Mouse (Mus musculus) splenic B cell, adult 2 months (primary cell): ENCODE results near the gene Gck.
A peak's percentile ranks its signal among the peaks of the same experiment; 100 is the strongest.

Source experiments
- DNase-seq: peaks from one replicate; pipeline ENCODE4 v3.0.0-alpha.2; 2011; ENCODE audit warnings: low read depth, low spot score
- H3K27me3 ChIP-seq: 2 replicates; pipeline ENCODE4 v1.6.1; 2012; ENCODE audit warnings: mild to moderate bottlenecking, low read length, moderate library complexity, mixed read lengths; ENCODE audit not compliant: control insufficient read depth, poor library complexity, insufficient read depth, severe bottlenecking
- H3K36me3 ChIP-seq: 2 replicates; pipeline ENCODE4 v1.6.1; 2012; ENCODE audit warnings: mild to moderate bottlenecking, low read length, moderate library complexity, mixed read lengths; ENCODE audit not compliant: control insufficient read depth, poor library complexity, insufficient read depth, severe bottlenecking

Gene Gck

DNA sequence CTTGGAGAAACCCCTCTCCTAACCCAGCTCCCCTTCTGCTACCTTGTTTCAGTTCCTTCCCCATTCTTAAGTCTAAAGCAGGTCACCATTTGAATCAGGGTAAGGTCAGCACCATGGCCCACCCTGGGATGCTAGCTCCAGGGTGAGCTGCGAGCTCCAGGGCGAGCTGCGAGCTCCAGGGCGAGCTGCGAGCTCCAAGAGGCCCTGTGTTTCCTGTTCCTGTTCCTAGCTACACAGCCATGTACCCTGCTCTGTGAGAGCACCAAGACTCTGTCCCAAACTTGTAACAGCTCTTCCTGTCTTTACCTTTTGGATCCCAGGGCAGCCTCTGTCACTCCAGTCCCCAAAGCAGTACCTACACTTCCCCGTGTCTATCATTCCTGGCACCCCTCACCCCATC lies 24.2 kb upstream of the Gck start:
- Histone ChIP-seq H3K27me3 (no peaks in the 10 kb centered on the region), H3K36me3 (no peaks in the 10 kb centered on the region)
- DNase-seq, result no peak

DNA sequence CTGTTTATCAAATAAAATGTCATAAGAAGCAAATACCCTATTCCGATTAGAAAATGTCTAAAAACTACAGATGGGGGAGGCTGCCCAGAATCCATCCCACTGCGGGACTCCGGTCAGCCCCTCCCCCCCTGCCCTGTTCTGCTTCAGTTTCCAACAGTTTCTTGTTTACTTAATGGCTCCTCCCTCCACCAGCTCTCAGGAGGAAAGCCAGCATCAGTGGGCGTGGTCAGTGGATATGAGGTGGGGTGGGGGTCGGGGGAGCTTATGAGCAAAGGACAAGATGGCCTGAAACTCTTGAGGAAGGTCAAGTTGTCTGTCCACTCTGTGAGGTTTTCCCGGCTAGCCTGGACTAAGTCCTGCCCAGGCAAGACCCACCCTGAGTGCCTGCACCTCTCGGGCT lies 23.3 kb upstream of the Gck start:
- Histone ChIP-seq H3K36me3 (peaks cover 1% of the 10 kb centered on the region; the same call in 1 of the 2 replicates), H3K27me3 (no peaks in the 10 kb centered on the region)
- no peak for DNase-seq

DNA sequence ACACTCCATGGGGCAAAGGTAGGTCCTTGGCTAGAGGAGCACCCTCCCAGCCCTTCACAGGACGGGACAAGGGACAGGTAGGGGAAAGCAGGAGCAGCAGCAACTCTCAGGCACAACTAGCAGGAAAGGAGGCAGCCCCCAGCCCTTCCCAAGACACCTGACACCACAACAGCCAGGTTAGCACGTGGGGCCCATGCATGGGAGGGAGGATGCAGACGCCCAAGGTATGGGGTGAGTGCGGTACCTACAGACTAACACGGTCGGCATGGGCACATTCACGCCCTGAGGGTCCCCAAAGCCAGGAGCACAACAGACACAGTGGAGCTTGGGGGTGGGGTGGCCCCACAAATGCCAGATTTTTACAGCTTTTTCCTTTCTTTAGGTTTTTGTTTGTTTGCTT lies 21.3 kb upstream of the Gck start:
- Histone ChIP-seq H3K27me3 (no peaks in the 10 kb centered on the region), H3K36me3 (peaks cover 6% of the 10 kb centered on the region; the same call in 1 of the 2 replicates)
- no peak for DNase-seq

DNA sequence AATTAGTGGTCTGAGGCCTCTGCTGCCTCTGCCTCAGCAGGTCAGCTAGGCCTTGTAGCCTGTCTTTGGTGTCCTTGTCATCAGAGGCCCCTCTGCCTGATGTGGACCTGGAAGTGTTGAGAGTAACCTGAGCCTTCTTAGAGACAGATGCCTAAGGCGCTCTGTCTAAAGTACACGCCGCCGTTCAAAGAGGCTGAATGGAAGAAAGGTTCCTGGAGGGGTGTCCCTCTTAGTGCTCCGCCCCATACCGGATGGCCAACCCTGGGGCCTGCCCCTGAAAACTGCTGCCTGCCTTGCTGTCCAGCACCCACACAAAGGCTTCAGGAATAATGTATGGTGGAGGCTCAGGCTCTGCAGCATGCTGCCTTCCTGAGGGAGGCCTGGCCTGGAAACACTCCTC lies 18.3 kb upstream of the Gck start:
- DNase-seq, result no peak
- peaks cover 21% of the 10 kb centered on the region for H3K36me3 ChIP-seq
- H3K27me3 ChIP-seq, result no peaks in the 10 kb centered on the region

DNA sequence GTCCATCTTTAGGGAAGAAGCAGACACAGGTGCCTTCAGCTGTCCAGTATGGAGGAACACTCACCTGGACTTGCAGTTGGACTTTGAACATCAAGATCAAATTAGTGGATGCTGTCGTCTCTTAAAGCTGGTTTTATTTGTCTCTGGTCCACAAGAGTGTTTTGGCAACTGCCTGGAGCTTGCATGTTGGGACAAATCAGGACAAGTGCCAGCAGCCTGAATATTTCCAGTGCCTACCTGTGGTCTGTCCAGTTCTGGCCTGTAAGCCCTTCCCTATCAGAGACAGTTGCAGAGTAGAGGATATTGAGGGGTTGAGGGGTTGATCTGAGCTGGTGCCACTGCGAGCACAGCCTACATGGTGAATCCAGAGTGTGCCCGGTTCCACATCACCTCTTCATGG lies 16.9 kb upstream of the Gck start:
- DNase-seq, result no peak
- Histone ChIP-seq H3K27me3 (no peaks in the 10 kb centered on the region), H3K36me3 (peaks cover 30% of the 10 kb centered on the region)

DNA sequence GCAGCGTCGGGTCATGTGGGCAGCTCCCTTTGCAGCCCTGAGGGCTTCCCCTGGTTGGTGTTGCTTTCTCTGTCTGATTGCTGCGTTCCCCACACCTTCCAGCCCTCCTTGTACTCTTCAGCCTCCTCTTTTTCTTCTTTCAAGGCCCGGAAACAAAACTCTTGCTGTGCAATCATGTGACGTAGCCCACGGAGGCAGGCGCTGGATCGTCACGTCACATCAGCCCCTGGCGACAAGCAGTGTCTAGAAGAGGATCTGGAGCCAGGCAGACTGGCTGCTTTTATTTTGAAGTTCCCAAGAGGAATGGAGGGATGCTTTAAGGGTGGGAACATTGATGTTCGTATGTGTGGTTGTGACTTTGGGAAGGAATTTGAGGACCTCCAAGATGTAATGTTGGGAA lies 16.0 kb upstream of the Gck start:
- peaks cover 33% of the 10 kb centered on the region for H3K36me3 ChIP-seq
- no peaks in the 10 kb centered on the region for H3K27me3 ChIP-seq
- DNase-seq, result no peak

DNA sequence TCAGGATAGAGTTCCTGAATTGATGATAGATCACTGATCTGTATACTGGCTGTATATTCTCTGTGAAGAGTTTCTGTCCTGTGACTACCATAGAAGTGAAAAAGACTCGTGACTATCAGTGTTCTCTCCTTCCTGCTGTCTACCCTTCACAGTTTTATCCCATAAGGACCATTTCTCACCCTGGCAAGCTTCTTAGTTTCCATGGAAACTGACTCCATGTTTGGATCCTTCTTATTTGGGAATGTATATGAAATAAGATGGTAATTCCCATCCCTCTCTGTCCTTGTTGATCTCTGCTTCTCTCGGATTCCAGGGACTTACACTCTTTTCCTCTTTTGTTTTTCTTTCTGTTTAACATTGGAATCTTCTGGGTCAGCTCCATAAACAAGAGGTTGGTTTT lies 10.2 kb upstream of the Gck start:
- Histone ChIP-seq H3K27me3 (no peaks in the 10 kb centered on the region), H3K36me3 (peaks cover 24% of the 10 kb centered on the region)
- no peak for DNase-seq

DNA sequence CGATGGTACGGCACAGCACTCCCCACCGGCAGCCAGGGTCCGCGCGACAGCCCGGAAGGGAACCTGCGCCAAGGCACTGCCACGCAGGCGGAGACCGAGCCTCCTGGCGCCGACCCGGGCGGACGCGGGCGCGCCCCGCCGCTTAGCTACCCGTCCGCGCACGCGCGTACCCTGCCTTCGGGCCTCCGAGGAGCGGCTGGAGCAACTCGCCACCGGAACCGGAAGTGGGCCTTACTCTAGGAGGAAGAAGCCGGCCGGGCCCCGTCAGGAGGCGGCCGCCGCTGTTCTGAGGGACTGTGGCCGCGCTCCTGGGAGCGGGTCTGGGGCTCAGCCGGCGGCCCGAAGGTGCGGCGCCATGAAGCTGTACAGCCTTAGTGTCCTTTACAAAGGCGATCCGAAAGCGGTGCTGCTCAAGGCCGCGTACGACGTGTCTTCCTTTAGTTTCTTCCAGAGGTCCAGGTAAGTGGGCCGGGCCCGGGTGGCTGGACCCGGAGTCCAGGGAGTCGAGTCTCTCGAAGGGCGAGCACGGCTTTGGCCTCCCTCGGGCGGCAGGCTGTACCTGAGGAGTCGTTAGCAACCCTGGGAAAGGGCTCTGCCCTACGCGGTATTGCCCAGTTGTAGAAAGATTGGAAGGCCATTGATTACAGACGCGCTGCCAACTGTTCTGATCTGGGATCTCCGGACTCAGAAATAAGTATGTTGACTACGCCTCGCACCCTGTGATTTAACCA lies 5.8 kb upstream of the Gck start, which contains the start of gene Ykt6:
Gene Ykt6, plus strand, starts transcription at position 148 of the 731 bp plus-strand sequence.
- H3K27me3 ChIP-seq, result no peaks in the 10 kb centered on the region
- peaks cover 3% of the 10 kb centered on the region; the same call in 1 of the 2 replicates for H3K36me3 ChIP-seq
- DNase-seq, result peak; percentile 92

DNA sequence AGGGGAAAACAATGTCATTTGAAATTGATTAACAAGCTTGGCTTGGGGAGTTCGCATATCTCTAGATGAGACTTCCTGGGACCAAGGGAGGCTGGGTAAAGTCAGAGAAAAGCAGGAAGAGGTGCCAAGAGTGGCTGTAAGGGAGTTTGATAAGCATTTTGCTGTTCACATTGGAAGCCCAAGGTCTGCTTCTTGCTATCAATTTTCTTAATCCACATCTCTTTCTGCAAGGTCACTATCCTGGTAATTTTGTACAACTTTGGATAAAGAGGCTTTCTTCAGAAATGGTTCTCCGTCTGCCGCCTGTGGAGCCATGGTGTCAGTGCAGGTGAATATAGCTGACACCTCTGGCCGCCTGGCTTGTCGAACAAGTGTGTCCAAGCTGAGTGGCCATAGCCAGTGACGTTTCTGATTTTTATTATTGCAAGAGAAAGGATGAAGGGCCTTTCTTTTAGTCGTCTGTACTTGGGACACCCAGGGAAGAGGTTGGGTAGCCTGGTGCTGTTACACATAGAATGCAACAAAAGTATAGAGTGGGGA lies 5.2 kb upstream of the Gck start:
- Histone ChIP-seq H3K27me3 (no peaks in the 10 kb centered on the region), H3K36me3 (peaks cover 3% of the 10 kb centered on the region; the same call in 1 of the 2 replicates)
- peak; percentile 68 for DNase-seq

DNA sequence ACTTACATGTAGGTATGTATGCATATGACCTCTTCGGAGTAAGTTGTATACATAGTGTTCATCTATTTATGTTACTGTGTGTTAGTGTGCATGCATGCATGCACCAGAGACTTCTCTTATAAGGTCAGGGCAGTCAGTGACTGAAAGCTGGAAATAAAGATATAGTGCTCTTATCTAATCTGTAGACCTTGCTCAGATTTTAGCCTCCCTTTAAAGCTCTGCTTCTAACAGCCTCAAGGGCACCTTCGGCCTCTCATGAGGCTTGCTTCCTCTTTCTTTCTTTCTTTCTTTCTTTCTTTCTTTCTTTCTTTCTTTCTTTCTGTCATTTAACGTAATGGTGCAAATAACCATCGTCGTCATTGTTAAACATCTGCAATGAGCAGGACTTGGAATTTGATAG lies 4.6 kb upstream of the Gck start:
- Histone ChIP-seq H3K36me3 (peaks cover 2% of the 10 kb centered on the region; the same call in 1 of the 2 replicates), H3K27me3 (no peaks in the 10 kb centered on the region)
- DNase-seq, result no peak

DNA sequence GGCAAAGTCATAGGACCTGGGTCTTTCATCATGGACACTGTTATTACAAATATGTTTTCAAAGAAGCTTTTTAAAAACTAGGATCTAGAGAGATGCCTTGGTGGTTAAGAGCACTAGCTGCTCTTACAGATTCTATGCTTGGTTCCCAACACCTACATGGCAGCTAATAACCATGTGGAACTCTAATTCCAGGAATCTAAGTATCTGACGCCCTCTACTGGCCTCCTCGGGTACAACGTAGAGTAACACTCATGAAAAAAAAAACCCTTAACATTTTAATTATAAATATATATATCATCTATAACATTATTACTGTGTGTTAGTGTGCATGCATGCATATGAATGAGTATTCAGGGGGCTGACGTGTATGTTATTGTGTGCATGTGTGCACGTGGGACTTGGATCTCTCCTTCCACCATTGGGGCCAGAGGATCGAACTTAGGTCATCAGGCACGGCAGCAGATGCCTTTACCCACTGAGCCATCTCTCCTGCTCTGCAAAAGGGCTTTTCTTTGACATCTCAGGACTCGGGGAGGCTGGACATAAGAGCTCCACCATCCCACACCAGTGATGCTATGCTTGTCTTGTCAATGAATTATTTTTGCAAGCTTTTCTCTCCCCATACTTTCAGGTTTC lies 3.4 kb upstream of the Gck start:
- peak; percentile 59 for DNase-seq
- Histone ChIP-seq H3K36me3 (no peaks in the 10 kb centered on the region), H3K27me3 (no peaks in the 10 kb centered on the region)

DNA sequence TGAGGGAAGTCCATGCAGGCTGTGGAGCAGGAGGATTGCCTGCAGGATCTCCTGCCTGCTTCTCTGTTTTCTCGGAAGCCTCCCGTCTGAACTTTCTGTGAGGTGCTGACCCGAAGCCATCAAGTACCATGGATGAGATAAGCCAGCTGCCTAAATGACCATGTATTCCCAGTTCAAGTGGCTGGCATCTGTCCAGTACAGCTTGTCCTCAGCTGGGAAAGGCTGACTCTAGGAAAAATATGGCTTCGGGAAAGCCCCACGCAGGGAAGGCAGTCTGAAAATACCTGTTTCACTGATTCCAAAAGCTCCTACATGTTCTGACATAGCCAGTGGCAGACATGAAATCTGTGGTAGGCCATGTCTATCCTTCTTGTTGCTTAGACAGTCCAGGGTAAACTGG lies 2.6 kb upstream of the Gck start:
- DNase-seq, result no peak
- Histone ChIP-seq H3K27me3 (no peaks in the 10 kb centered on the region), H3K36me3 (no peaks in the 10 kb centered on the region)

DNA sequence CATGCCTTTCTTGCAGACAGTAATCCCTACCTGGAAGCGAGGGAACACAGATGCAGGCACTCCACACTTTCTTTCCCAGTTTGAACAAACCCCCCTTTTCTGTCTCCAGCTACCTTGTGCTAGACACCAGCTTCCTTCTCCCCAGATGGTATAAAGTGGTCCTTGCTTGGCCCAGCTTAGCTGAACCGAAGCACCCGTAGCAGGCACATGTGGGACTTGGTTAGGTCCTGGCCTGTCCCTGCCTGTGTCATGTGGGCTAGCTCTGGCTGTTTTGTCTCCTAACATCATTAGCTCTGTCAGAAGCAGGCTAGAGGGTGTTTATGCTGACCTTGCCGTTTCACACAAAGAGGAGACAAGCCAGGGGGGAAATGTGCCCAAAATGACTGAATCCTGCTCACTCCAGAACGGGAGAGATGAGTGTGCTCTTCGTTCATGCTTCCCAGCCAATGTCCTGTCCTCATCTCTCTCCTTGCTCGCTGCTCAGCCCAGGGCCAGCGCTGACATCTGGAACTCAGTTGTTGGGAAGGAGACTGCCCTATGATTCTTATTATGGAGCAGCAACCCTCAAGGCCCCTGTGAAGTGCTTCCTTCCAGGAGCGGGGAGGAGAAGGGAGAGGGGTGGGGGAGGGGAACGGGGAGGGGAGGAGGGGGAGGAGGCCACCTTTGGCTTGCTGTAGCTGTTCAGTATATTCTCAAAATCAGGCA lies 1.2 kb downstream of the Gck start:
- no peak for DNase-seq

DNA sequence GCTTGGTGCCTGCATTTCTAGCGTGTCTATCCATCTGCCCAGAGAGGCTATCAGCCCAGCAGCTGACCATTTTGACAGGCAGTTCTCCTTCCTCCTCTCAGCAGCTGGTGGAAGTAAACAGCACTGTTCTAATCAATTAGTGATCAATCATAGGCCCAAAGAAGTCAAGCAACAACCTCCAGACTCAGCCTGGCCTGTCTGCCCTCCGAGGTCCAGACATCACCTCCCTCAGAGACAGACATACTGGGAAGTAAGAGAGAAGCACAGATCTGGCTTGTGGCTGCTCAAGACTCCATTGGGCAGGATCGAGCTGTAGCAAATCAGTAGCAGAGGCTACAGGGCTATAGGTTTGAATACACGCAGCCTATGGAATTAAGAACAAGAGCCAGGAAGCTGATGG lies 2.1 kb downstream of the Gck start:
- no peaks in the 10 kb centered on the region for H3K36me3 ChIP-seq

More for the DNA sequence above, 1.2 kb downstream of the Gck start:
- Histone ChIP-seq H3K27me3 (no peaks in the 10 kb centered on the region), H3K36me3 (no peaks in the 10 kb centered on the region)

DNA sequence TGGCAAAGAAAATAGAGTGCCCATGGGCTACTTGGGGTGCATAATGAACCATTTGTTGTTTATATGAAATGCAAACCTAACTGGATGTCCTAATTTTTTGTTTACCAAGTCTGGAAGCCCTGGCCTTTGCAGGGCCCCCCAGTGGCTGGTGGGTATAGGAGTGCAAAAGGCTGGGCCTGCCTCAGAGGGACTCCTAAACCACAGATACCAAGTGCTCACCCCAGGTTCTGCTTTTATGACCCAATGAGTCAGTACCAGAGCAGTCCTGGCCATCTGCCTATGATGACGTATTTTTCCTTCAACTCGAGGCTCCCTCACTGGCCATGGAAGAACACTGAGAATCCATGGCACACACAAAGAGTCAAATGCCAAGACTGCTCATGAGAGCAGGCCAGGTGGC lies 4.8 kb downstream of the Gck start:
- DNase-seq, result no peak
- H3K27me3 ChIP-seq, result no peaks in the 10 kb centered on the region
- no peaks in the 10 kb centered on the region for H3K36me3 ChIP-seq

More for the DNA sequence above, 2.1 kb downstream of the Gck start:
- no peak for DNase-seq
- no peaks in the 10 kb centered on the region for H3K27me3 ChIP-seq
